Mouse (Mus musculus) liver, adult 2 months (tissue): ENCODE results near the gene 9030612E09Rik. TPM values are rescaled to one million over a fixed set of nuclear protein-coding genes. Genes with fewer than 3 reads are reported as not detected.
A peak's percentile ranks its signal among the peaks of the same experiment; 100 is the strongest.

Experiments used
- DNase-seq: peaks from one replicate; pipeline ENCODE4 v3.0.0-alpha.2; 2011; ENCODE audit warnings: low read depth, low spot score; ENCODE audit errors: extremely low read depth
- H3K27ac ChIP-seq: fragments of 200-500 bp; replicated peaks from 2 replicates; pipeline ENCODE4 v1.5.1; 2012; ENCODE audit warnings: low read depth, mild to moderate bottlenecking, control low read depth, inconsistent platforms, low read length; ENCODE audit not compliant: insufficient read depth
- H3K27me3 ChIP-seq: fragments of 200-500 bp; 2 replicates; pipeline ENCODE4 v1.6.1; 2012; ENCODE audit warnings: mild to moderate bottlenecking, moderate library complexity, low read length, inconsistent platforms; ENCODE audit not compliant: control insufficient read depth, insufficient read depth
- H3K36me3 ChIP-seq: fragments of 200-500 bp; 2 replicates; pipeline ENCODE4 v1.6.1; 2012; ENCODE audit warnings: low read length, inconsistent platforms; ENCODE audit not compliant: control insufficient read depth, insufficient read depth
- H3K4me1 ChIP-seq: fragments of 200-500 bp; 2 replicates; pipeline ENCODE4 v1.6.1; 2011; ENCODE audit warnings: low read length; ENCODE audit not compliant: control insufficient read depth, insufficient read depth
- H3K4me3 ChIP-seq: fragments of 200-500 bp; 2 replicates; pipeline ENCODE4 v1.5.1; 2011; ENCODE audit warnings: low read depth, mild to moderate bottlenecking, control low read depth, low read length, moderate library complexity; ENCODE audit not compliant: insufficient read depth
- H3K79me2 ChIP-seq: fragments of 200-500 bp; 2 replicates; pipeline ENCODE4 v1.6.1; 2012; ENCODE audit warnings: inconsistent platforms, mild to moderate bottlenecking, low read length, moderate library complexity; ENCODE audit not compliant: control insufficient read depth, insufficient read depth
- H3K9ac ChIP-seq: fragments of 200-500 bp; 2 replicates; pipeline ENCODE4 v1.6.1; 2012; ENCODE audit warnings: low read depth, mild to moderate bottlenecking, control low read depth, inconsistent platforms, low read length
- CTCF ChIP-seq: fragments of 200-500 bp; IDR thresholded peaks from 2 replicates; pipeline ENCODE4 v1.5.1; 2011; ENCODE audit warnings: low read depth, low read length, control low read depth
- POLR2A ChIP-seq: fragments of 200-500 bp; IDR thresholded peaks from 2 replicates; pipeline ENCODE4 v1.6.1; 2011; ENCODE audit warnings: low read length, control low read depth; ENCODE audit not compliant: insufficient read depth; ENCODE audit errors: extremely low read depth
- WGBS: fragments of 180-500 bp; shearing (Covaris S2); methylation state at CpG from one replicate; pipeline ENCODE4 v1.1.7; 2018; 5-methylcytosine and 5-hydroxymethylcytosine counted together
- polyA plus RNA-seq: library from polyadenylated mRNA; depleted of rRNA; stranded (reverse); fragments of >200 nt; gene quantifications from 2 replicates; pipeline ENCODE4 v1.2.3, GENCODE M21; 2012; rRNA removed
- total RNA-seq: library from RNA; depleted of rRNA; stranded (reverse); fragments of >200 nt; gene quantifications from 2 replicates; pipeline ENCODE4 v1.2.3, GENCODE M21; 2014; rRNA removed

The 9030612E09Rik gene
- total and polyA plus RNA-seq, 2 experiments, result not detected

GRCm38 (mm10) chr10:43217361-43217900 lies 42.9 kb downstream of the 9030612E09Rik start:
- TF ChIP-seq POLR2A (no peak), CTCF (no peak)
- Histone ChIP-seq H3K9ac (no peak overlapping the region), H3K27ac (no peak overlapping the region), H3K79me2 (peaks cover 3% of the 10 kb centered on the region; the same call in 1 of the 2 replicates), H3K27me3 (no peaks in the 10 kb centered on the region), H3K4me3 (no peak overlapping the region), H3K4me1 (peaks cover 6% of the 10 kb centered on the region), H3K36me3 (no peaks in the 10 kb centered on the region)
- 93% methylated on average over 13 of the region's 13 CpGs for WGBS
- DNase-seq, result no peak

- Histone ChIP-seq H3K4me3 (peak overlapping the region; percentile 97), H3K27me3 (no peaks in the 10 kb centered on the region), H3K79me2 (peaks cover 3% of the 10 kb centered on the region; the same call in 1 of the 2 replicates), H3K36me3 (no peaks in the 10 kb centered on the region), H3K4me1 (peaks cover 6% of the 10 kb centered on the region), H3K9ac (peak overlapping the region; percentile 94), H3K27ac (peak overlapping the region; percentile 94)
- peak; percentile 38 for DNase-seq
- TF ChIP-seq CTCF, result no peak
- no peak for TF ChIP-seq POLR2A
- WGBS, result 12% methylated on average over 7 of the region's 7 CpGs
These were observed 46.0 kb downstream of the 9030612E09Rik start for GRCm38 (mm10) chr10:43220479-43220878.

- Histone ChIP-seq H3K27ac (peak within 1 kb of the TSS; percentile 94), H3K27me3 (no peaks in the 10 kb centered on the region), H3K9ac (peak within 1 kb of the TSS; percentile 94), H3K4me3 (peak within 1 kb of the TSS; percentile 97), H3K4me1 (peaks cover 6% of the 10 kb centered on the region), H3K36me3 (no peaks in the 10 kb centered on the region), H3K79me2 (peaks cover 3% of the 10 kb centered on the region; the same call in 1 of the 2 replicates)
- WGBS, result under 1% methylated on average over 50 of the region's 50 CpGs
- TF ChIP-seq POLR2A (peak; percentile 92), CTCF (no peak)
- peak; percentile 91 for DNase-seq
These were observed 46.6 kb downstream of the 9030612E09Rik start, which contains the start of gene Pdss2 for GRCm38 (mm10) chr10:43220910-43221625. TSS of gene Pdss2 (plus strand) at chr10:43221486.

- no peak for TF ChIP-seq CTCF
- peaks cover 3% of the 10 kb centered on the region; the same call in 1 of the 2 replicates for H3K79me2 ChIP-seq
- DNase-seq, result no peak
- H3K27me3 ChIP-seq, result no peaks in the 10 kb centered on the region
- peaks cover 6% of the 10 kb centered on the region for H3K4me1 ChIP-seq
- H3K9ac ChIP-seq, result peak overlapping the region; percentile 67
- peak overlapping the region; percentile 97 for H3K4me3 ChIP-seq
- peak overlapping the region; percentile 43 for H3K27ac ChIP-seq
- WGBS, result under 1% methylated on average over 25 of the region's 25 CpGs
- no peaks in the 10 kb centered on the region for H3K36me3 ChIP-seq
These were observed 47.2 kb downstream of the 9030612E09Rik start for GRCm38 (mm10) chr10:43221659-43222058.

GRCm38 (mm10) chr10:43223391-43223790 lies 48.9 kb downstream of the 9030612E09Rik start:
- Histone ChIP-seq H3K9ac (no peak overlapping the region), H3K36me3 (no peaks in the 10 kb centered on the region), H3K27ac (no peak overlapping the region), H3K4me1 (peaks cover 6% of the 10 kb centered on the region), H3K79me2 (peaks cover 5% of the 10 kb centered on the region; the same call in 1 of the 2 replicates), H3K4me3 (no peak overlapping the region), H3K27me3 (no peaks in the 10 kb centered on the region)
- WGBS, result 99% methylated on average over 2 of the region's 2 CpGs
- DNase-seq, result no peak
- TF ChIP-seq POLR2A, result no peak

Other genes with a start within 250 kb of the 9030612E09Rik start
- not detected in 2 replicates for gene Sobp, start 174 bp upstream of the 9030612E09Rik start, total RNA-seq
- 0.01 and 0.05 TPM in 2 replicates for gene Sobp, start 174 bp upstream of the 9030612E09Rik start, polyA plus RNA-seq
- 10.3 and 12.2 TPM in 2 replicates for gene Pdss2, start 46.8 kb downstream of the 9030612E09Rik start, total RNA-seq
- gene Pdss2, start 46.8 kb downstream of the 9030612E09Rik start, polyA plus RNA-seq, result 10.2 and 12.2 TPM in 2 replicates